Mouse (Mus musculus) thymus, adult 2 months (tissue): ENCODE results near the gene Ptpn18. TPM values are rescaled to one million over a fixed set of nuclear protein-coding genes. Genes with fewer than 3 reads are reported as not detected.
"Not testable (repeated sequence)": the region's sequence is repeated elsewhere in the genome, so short reads cannot be mapped to it uniquely, and the experiment has no call there.

Source experiments
- DNase-seq: peaks from one replicate; pipeline ENCODE4 v3.0.0; 2021
- H3K27ac ChIP-seq: fragments of 200-500 bp; 2 replicates; pipeline ENCODE4 v1.5.1; 2012; ENCODE audit warnings: low read length, control low read depth; ENCODE audit not compliant: control insufficient read depth, insufficient read depth
- H3K27me3 ChIP-seq: fragments of 200-500 bp; 2 replicates; pipeline ENCODE4 v1.6.1; 2012; ENCODE audit warnings: mild to moderate bottlenecking, low read length, moderate library complexity, mixed read lengths; ENCODE audit not compliant: control insufficient read depth, insufficient read depth
- H3K36me3 ChIP-seq: fragments of 200-500 bp; 2 replicates; pipeline ENCODE4 v1.6.1; 2012; ENCODE audit warnings: mild to moderate bottlenecking, low read length, moderate library complexity; ENCODE audit not compliant: control insufficient read depth, insufficient read depth
- H3K4me1 ChIP-seq: fragments of 200-500 bp; replicated peaks from 2 replicates; pipeline ENCODE4 v1.6.1; 2012; ENCODE audit warnings: low read length; ENCODE audit not compliant: control insufficient read depth, insufficient read depth
- H3K4me3 ChIP-seq: fragments of 200-500 bp; 2 replicates; pipeline ENCODE4 v1.5.1; 2012; ENCODE audit warnings: mild to moderate bottlenecking, low read length, control low read depth, moderate library complexity; ENCODE audit not compliant: control insufficient read depth, insufficient read depth
- CTCF ChIP-seq: fragments of 200-500 bp; IDR thresholded peaks from 2 replicates; pipeline ENCODE4 v1.5.1; 2012; ENCODE audit warnings: mild to moderate bottlenecking, control low read depth, low read length, moderate library complexity, borderline replicate concordance; ENCODE audit not compliant: control insufficient read depth, poor library complexity, insufficient read depth; ENCODE audit errors: extremely low read depth
- POLR2A ChIP-seq: fragments of 200-500 bp; IDR thresholded peaks from 2 replicates; pipeline ENCODE4 v1.6.1; 2012; ENCODE audit warnings: mild to moderate bottlenecking, low read length, control low read depth, moderate library complexity; ENCODE audit not compliant: control insufficient read depth, poor library complexity, insufficient read depth; ENCODE audit errors: extremely low read depth
- WGBS: fragments of 180-500 bp; shearing (Covaris S2); methylation state at CpG from one replicate; pipeline ENCODE4 v1.1.7; 2018; 5-methylcytosine and 5-hydroxymethylcytosine counted together
- polyA plus RNA-seq: library from polyadenylated mRNA; depleted of rRNA; stranded (reverse); fragments of >200 nt; gene quantifications from 2 replicates; pipeline ENCODE4 v1.2.3, GENCODE M21; 2012

Gene Ptpn18
- polyA plus RNA-seq, 1 experiment = 705 TPM

DNA sequence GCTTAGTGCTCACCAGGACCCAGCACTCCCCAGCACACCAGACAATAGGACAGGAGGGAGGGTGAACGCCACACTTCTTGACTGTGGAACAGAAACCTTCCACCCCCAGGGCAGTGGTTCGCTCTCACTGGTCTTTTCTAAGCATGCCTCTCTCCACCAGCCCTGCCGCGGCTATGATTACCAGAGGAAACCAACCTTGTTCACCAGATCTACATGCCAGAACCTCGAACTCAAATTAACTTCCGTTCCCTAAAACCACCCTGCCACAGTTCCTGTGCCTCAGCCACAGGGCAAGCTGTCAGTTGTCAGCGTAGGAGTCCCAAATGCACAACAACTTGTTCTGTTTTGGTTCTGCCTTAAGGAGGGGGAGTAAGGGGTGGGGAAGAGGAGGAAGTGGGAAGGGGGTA lies 51.0 kb downstream of the Ptpn18 start:
- Histone ChIP-seq H3K4me1 (peaks cover 9% of the 10 kb centered on the region), H3K27me3 (no peaks in the 10 kb centered on the region), H3K27ac (no peak overlapping the region), H3K36me3 (no peaks in the 10 kb centered on the region), H3K4me3 (no peak overlapping the region)
- no peak for TF ChIP-seq CTCF
- TF ChIP-seq POLR2A = no peak
- WGBS = under 1% methylated on average over 7 of the region's 7 CpGs
- DNase-seq = peak; percentile 49

GRCm38 (mm10) chr1:34511027-34511426 lies 51.5 kb downstream of the Ptpn18 start:
- peak; percentile 61 for DNase-seq
- TF ChIP-seq POLR2A (no peak), CTCF (peak; percentile 63; the same call in 1 of the 2 replicates)
- Histone ChIP-seq H3K27ac (no peak overlapping the region), H3K4me1 (peaks cover 9% of the 10 kb centered on the region), H3K4me3 (no peak overlapping the region), H3K27me3 (no peaks in the 10 kb centered on the region), H3K36me3 (no peaks in the 10 kb centered on the region)
- WGBS = 9% methylated on average over 3 of the region's 3 CpGs

DNA sequence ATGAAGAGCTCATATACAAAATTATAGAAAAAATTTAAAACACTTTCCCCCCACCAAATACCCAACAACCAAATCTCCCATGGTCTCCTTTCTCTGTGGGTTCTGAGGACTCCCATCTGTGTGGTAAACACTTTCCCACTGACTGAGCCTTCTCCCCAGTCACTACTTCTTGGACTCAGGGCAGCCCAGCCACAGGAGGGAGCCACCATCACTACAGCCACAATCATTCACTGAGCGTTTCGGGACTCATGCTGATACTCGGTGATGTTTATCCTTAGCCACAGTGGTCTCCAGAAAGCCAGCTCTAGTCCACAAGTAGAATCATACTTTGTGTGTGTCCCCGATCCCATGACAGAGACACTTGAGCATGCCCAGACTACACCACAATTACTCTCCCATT lies 53.5 kb downstream of the Ptpn18 start:
- no peaks in the 10 kb centered on the region for H3K27me3 ChIP-seq

DNA sequence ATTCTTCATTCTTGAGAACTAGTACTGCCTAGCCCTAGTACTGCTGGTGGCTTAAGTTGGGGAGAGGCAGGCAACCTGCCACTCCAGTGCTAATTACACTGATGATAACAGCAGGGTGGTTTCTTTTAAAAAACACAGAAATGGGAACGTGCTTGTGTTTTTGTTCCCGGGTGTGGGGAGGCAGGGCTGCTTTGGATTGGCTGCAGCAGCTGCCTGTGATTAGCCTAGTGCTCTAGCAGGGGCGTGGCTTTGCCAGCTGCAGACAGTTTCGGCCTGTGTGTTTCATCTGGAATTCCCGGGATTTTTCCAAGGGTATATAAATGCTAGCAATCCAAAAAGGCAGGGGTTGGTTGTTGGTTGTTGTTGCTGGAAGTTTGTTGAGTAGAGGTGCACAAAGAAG lies 57.0 kb downstream of the Ptpn18 start:
- H3K4me3 ChIP-seq = no peak overlapping the region
- H3K27me3 ChIP-seq = no peaks in the 10 kb centered on the region
- 20% methylated on average over 5 of the region's 5 CpGs for WGBS
- H3K4me1 ChIP-seq = no peaks in the 10 kb centered on the region
- no peaks in the 10 kb centered on the region for H3K36me3 ChIP-seq
- H3K27ac ChIP-seq = no peak overlapping the region
- DNase-seq = no peak
- no peak for TF ChIP-seq CTCF
- TF ChIP-seq POLR2A = no peak

More for the DNA sequence above, 53.5 kb downstream of the Ptpn18 start:
- no peak for DNase-seq
- no peak for TF ChIP-seq POLR2A
- no peak for TF ChIP-seq CTCF
- Histone ChIP-seq H3K36me3 (no peaks in the 10 kb centered on the region), H3K4me3 (no peak overlapping the region), H3K4me1 (peaks cover 9% of the 10 kb centered on the region), H3K27ac (no peak overlapping the region)
- WGBS = 80% methylated on average over 4 of the region's 4 CpGs

- 4% methylated on average over 6 of the region's 6 CpGs for whole genome bisulfite sequencing
- DNase-seq, H3K4me1 ChIP-seq, H3K27me3 ChIP-seq, H3K36me3 ChIP-seq, H3K4me3 ChIP-seq, H3K27ac ChIP-seq: not testable (repeated sequence)
Measured at GRCm38 (mm10) chr1:34517297-34517696, 57.7 kb downstream of the Ptpn18 start.

GRCm38 (mm10) chr1:34517797-34518196 lies 58.2 kb downstream of the Ptpn18 start:
- not testable (repeated sequence) for H3K36me3 ChIP-seq, DNase-seq, H3K4me1 ChIP-seq, H3K27ac ChIP-seq, H3K4me3 ChIP-seq, H3K27me3 ChIP-seq
- 0% methylated on average over 1 of the region's 1 CpGs for WGBS

GRCm38 (mm10) chr1:34518259-34518658 lies 58.7 kb downstream of the Ptpn18 start:
- Histone ChIP-seq H3K4me3 (no peak overlapping the region), H3K36me3 (no peaks in the 10 kb centered on the region), H3K27me3 (no peaks in the 10 kb centered on the region), H3K27ac (no peak overlapping the region), H3K4me1 (no peaks in the 10 kb centered on the region)
- TF ChIP-seq CTCF = no peak
- TF ChIP-seq POLR2A = no peak
- WGBS = 18% methylated on average over 1 of the region's 1 CpGs
- DNase-seq = no peak
